Mouse (Mus musculus): ENCODE results near the gene Vezt.

- TF ChIP-seq CTCF (IDR thresholded peaks at IDR 0.05; ENCODE audit: control insufficient read depth, insufficient read depth, insufficient read length) (no peak), USF1 (IDR thresholded peaks at IDR 0.05; ENCODE audit: low read depth) (no peak), CEBPB (IDR thresholded peaks at IDR 0.05; ENCODE audit: low read depth) (no peak)
Observed at GRCm38 (mm10) chr10:94036375-94036758, 750 bp upstream of the Vezt start.
